7 mouse cellular contexts compared by ENCODE assay signal in genomic region chr10:67538585-67539400, GRCm38 (mm10). TPM values are rescaled to one million over a fixed set of nuclear protein-coding genes. Genes with fewer than 3 reads are reported as not detected.
DNase-seq lines count a peak whose midpoint lies in the region; ATAC-seq and TF ChIP-seq lines count a peak whose summit lies in the region.

No protein-coding gene starts in this region.

- H3K4me2 ChIP-seq in forebrain, embryonic 12.5 days = peak overlapping the region; percentile 91
- H3K4me2 ChIP-seq in intestine, embryonic 15.5 days (replicated peaks) = peak overlapping the region; percentile 98
- peak overlapping the region; percentile 95 for H3K4me2 ChIP-seq in midbrain, embryonic 14.5 days (ENCODE audit: low read length)

- no peak overlapping the region for H3K9ac ChIP-seq in forebrain, embryonic 12.5 days
- no peak overlapping the region for H3K9ac ChIP-seq in intestine, embryonic 15.5 days
- H3K9ac ChIP-seq in midbrain, embryonic 14.5 days (replicated peaks; ENCODE audit: low read length) = no peak overlapping the region

- H3K4me3 ChIP-seq in lung, adult 2 months (replicated peaks; ENCODE audit: extremely low read depth, low read depth, low read length) = no peak overlapping the region
- peak overlapping the region; percentile 50 for H3K4me3 ChIP-seq in forebrain, embryonic 12.5 days (replicated peaks)
- H3K4me3 ChIP-seq in intestine, embryonic 15.5 days (replicated peaks) = peak overlapping the region; percentile 67
- peak overlapping the region; percentile 57 for H3K4me3 ChIP-seq in midbrain, embryonic 14.5 days (replicated peaks; ENCODE audit: low read depth, low read length)

- no peak overlapping the region for H3K27ac ChIP-seq in forebrain, embryonic 12.5 days
- H3K27ac ChIP-seq in intestine, embryonic 15.5 days = no peak overlapping the region
- H3K27ac ChIP-seq in midbrain, embryonic 14.5 days (replicated peaks; ENCODE audit: low read depth, low read length) = no peak overlapping the region

- peak; percentile 27 for DNase-seq in lung, adult 2 months
- no peak for DNase-seq in lung, postnatal 14 days
- DNase-seq in ZHBTc4 (ENCODE audit: low read depth, low spot score) = peak; percentile 56
- DNase-seq in midbrain, embryonic 14.5 days = peak; percentile 44
- DNase-seq in thymus, postnatal 4 days = peak; percentile 63

- H3K4me1 ChIP-seq in lung, adult 2 months (ENCODE audit: control insufficient read depth, insufficient read depth, low read length) = peaks cover 14% of the 10 kb centered on the region; the same call in 1 of the 2 replicates
- peaks cover 45% of the 10 kb centered on the region for H3K4me1 ChIP-seq in forebrain, embryonic 12.5 days
- H3K4me1 ChIP-seq in intestine, embryonic 15.5 days (replicated peaks) = peaks cover 33% of the 10 kb centered on the region
- peaks cover 22% of the 10 kb centered on the region for H3K4me1 ChIP-seq in midbrain, embryonic 14.5 days (ENCODE audit: control insufficient read depth, insufficient read depth, low read length)

- no peak for ATAC-seq in forebrain, embryonic 12.5 days (ENCODE audit: low FRiP score)
- ATAC-seq in intestine, embryonic 15.5 days = no peak
- no peak for ATAC-seq in midbrain, embryonic 14.5 days (ENCODE audit: low FRiP score, low TSS enrichment)

- WGBS in lung, adult 2 months = 2% methylated on average over 50 of the region's 50 CpGs
- WGBS in forebrain, embryonic 12.5 days = under 1% methylated on average over 50 of the region's 50 CpGs
- 2% methylated on average over 50 of the region's 50 CpGs for WGBS in intestine, embryonic 15.5 days
- 1% methylated on average over 50 of the region's 50 CpGs for WGBS in midbrain, embryonic 14.5 days

- H3K27me3 ChIP-seq in forebrain, embryonic 12.5 days = peaks cover 91% of the 10 kb centered on the region
- peaks cover 58% of the 10 kb centered on the region for H3K27me3 ChIP-seq in intestine, embryonic 15.5 days (replicated peaks)
- peaks cover 87% of the 10 kb centered on the region for H3K27me3 ChIP-seq in midbrain, embryonic 14.5 days (ENCODE audit: control insufficient read depth, insufficient read depth, low read length)

- no peak for TF ChIP-seq POLR2A in lung, adult 2 months (IDR thresholded peaks at IDR 0.05; ENCODE audit: borderline replicate concordance, extremely low read depth, low read depth, low read length)

- no peaks in the 10 kb centered on the region for H3K9me3 ChIP-seq in forebrain, embryonic 12.5 days
- no peaks in the 10 kb centered on the region for H3K9me3 ChIP-seq in intestine, embryonic 15.5 days
- no peaks in the 10 kb centered on the region for H3K9me3 ChIP-seq in midbrain, embryonic 14.5 days (ENCODE audit: control insufficient read depth, low read length)

- no peaks in the 10 kb centered on the region for H3K36me3 ChIP-seq in forebrain, embryonic 12.5 days (replicated peaks)
- H3K36me3 ChIP-seq in intestine, embryonic 15.5 days = no peaks in the 10 kb centered on the region
- 0 out of 2 replicates have a peak, but pooled peaks cover 4% of the 10 kb centered on the region for H3K36me3 ChIP-seq in midbrain, embryonic 14.5 days (ENCODE audit: control insufficient read depth, insufficient read depth, low read length)

- no peak for TF ChIP-seq CTCF in lung, adult 2 months (IDR thresholded peaks at IDR 0.05; ENCODE audit: insufficient read depth, low read length)

RNA-seq across cellular contexts. Expression of gene Egr2, which starts 3.5 kb away (rescaled TPM):
- polyA plus RNA-seq in lung, adult 2 months (2012; rRNA removed) = 12.8 and 13.1 TPM in 2 replicates
- 0.20 and 0.37 TPM in 2 replicates for polyA plus RNA-seq in forebrain, embryonic 12.5 days (2016; fragmentation: Nextera tagmentation; extraction: Ambion mirVana)
- 0.26 and 0.33 TPM in 2 replicates for polyA plus RNA-seq in intestine, embryonic 15.5 days (2015; fragmentation: Nextera tagmentation; extraction: Ambion mirVana)
- polyA plus RNA-seq in midbrain, embryonic 14.5 days (2014; fragmentation: Nextera tagmentation; extraction: Ambion mirVana) = 0.12 and 1.0 TPM in 2 replicates

RNA-seq across cellular contexts. Expression of gene Ado, which starts 10.0 kb away (rescaled TPM):
- 11.6 and 14.1 TPM in 2 replicates for polyA plus RNA-seq in lung, adult 2 months (2012; rRNA removed)
- polyA plus RNA-seq in forebrain, embryonic 12.5 days (2016; fragmentation: Nextera tagmentation; extraction: Ambion mirVana) = 56.2 and 62.6 TPM in 2 replicates
- 50.9 and 54.6 TPM in 2 replicates for polyA plus RNA-seq in intestine, embryonic 15.5 days (2015; fragmentation: Nextera tagmentation; extraction: Ambion mirVana)
- 77.1 and 98.6 TPM in 2 replicates for polyA plus RNA-seq in midbrain, embryonic 14.5 days (2014; fragmentation: Nextera tagmentation; extraction: Ambion mirVana)
